Mouse (Mus musculus) embryonic facial prominence, embryonic 14.5 days (tissue): ENCODE data around the gene Srp14. TPM values are rescaled to one million over a fixed set of nuclear protein-coding genes. Genes with fewer than 3 reads are reported as not detected.

Experiments
- ATAC-seq: fragments of 200-750 bp; cut with Nextera tagmentation; 2 replicates; pipeline ENCODE4 v1.8.0; 2017; ENCODE audit warnings: low read depth, moderate number of reproducible peaks, moderate TSS enrichment
- DNase-seq: peaks from one replicate; pipeline ENCODE4 v3.0.0-alpha.2; 2015; ENCODE audit warnings: low spot score
- H3K27ac ChIP-seq: fragments of 300-500 bp; sonication (generic); replicated peaks from 2 replicates; pipeline ENCODE4 v1.5.1; 2014; ENCODE audit warnings: low read depth, mild to moderate bottlenecking, low read length, moderate library complexity
- H3K27me3 ChIP-seq: fragments of 300-500 bp; sonication (generic); replicated peaks from 2 replicates; pipeline ENCODE4 v1.6.1; 2014; ENCODE audit warnings: low read length; ENCODE audit not compliant: control insufficient read depth, insufficient read depth
- H3K36me3 ChIP-seq: fragments of 300-500 bp; sonication (generic); 2 replicates; pipeline ENCODE4 v1.6.1; 2014; ENCODE audit warnings: low read length, mixed read lengths; ENCODE audit not compliant: control insufficient read depth, insufficient read depth
- H3K4me1 ChIP-seq: fragments of 300-500 bp; sonication (generic); 2 replicates; pipeline ENCODE4 v1.6.1; 2014; ENCODE audit warnings: antibody characterized with exemption, low read length; ENCODE audit not compliant: control insufficient read depth, insufficient read depth
- H3K4me2 ChIP-seq: fragments of 300-500 bp; sonication (generic); 2 replicates; pipeline ENCODE4 v1.6.1; 2014; ENCODE audit warnings: low read depth, mild to moderate bottlenecking, low read length, moderate library complexity, mixed read lengths
- H3K4me3 ChIP-seq: fragments of 300-500 bp; sonication (generic); 2 replicates; pipeline ENCODE4 v1.5.1; 2014; ENCODE audit warnings: low read depth, mild to moderate bottlenecking, low read length
- H3K9ac ChIP-seq: fragments of 300-500 bp; sonication (generic); 2 replicates; pipeline ENCODE4 v1.6.1; 2014; ENCODE audit warnings: low read depth, mild to moderate bottlenecking, low read length, moderate library complexity, mixed read lengths
- H3K9me3 ChIP-seq: fragments of 300-500 bp; sonication (generic); 2 replicates; pipeline ENCODE4 v1.6.1; 2016; ENCODE audit warnings: low read length; ENCODE audit not compliant: control insufficient read depth
- WGBS: fragments of 180-500 bp; shearing (Covaris S2); extraction: QIAGEN DNeasy Blood & Tissue Kit; methylation state at CpG from one replicate; pipeline ENCODE4 v1.1.7; 2014; 5-methylcytosine and 5-hydroxymethylcytosine counted together
- polyA plus RNA-seq: library from polyadenylated mRNA; unstranded; fragments of >200 nt; fragmentation: Nextera tagmentation; extraction: Ambion mirVana; gene quantifications from 2 replicates; pipeline ENCODE4 v1.2.1, GENCODE M21; 2014

Srp14 gene
- polyA plus RNA-seq, 1 experiment from 2014 or later = 260 TPM

DNA sequence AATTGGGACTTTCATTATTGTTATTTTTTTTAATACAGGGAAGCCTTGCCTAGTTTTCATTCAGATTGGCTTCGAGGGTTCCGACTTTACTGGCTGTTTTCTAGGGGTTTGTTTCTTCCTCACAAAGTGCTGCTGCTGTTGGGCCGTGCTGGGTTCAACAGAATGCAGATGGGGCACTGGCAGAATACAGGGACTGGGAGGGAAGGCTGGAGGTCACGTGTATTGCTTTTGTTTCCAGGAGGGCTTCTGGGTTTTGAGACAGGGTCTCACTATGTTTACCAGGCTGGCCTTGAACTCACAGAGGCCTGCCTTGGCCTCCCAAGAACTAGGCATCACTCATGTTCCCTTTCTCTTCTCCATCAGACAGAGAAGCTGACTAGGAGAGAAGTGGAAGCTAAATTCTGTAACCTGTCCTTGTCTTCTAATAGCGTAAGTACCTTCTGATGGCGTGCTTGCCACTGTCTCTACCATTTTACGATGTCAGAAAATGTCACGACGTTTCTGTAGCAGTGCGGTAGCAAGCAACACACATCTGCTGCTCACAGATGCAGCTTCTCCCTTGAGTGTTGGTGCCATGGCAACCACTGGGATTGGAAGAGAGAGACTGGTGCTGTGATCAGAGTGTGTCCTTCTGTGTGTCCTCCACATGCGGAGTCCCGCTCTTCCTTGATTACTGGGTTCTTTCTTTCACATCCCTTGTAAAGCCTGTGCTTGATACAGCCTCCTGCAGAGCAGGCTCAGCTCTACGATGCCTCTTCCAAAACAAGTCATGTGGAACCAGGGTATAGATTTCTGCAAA, 21.8 kb downstream of the Srp14 start:
- Histone ChIP-seq H3K9me3 (no peaks in the 10 kb centered on the region), H3K27ac (no peak overlapping the region; the same call in 1 of the 2 replicates), H3K36me3 (peaks cover 56% of the 10 kb centered on the region), H3K9ac (no peak overlapping the region), H3K4me2 (no peak overlapping the region), H3K4me3 (no peak overlapping the region), H3K4me1 (peaks cover 8% of the 10 kb centered on the region; the same call in 1 of the 2 replicates), H3K27me3 (no peaks in the 10 kb centered on the region)
- peak; percentile 47; the same call in 1 of the 2 replicates for ATAC-seq
- peak; percentile 27 for DNase-seq
- 84% methylated on average over 13 of the region's 13 CpGs for WGBS

DNA sequence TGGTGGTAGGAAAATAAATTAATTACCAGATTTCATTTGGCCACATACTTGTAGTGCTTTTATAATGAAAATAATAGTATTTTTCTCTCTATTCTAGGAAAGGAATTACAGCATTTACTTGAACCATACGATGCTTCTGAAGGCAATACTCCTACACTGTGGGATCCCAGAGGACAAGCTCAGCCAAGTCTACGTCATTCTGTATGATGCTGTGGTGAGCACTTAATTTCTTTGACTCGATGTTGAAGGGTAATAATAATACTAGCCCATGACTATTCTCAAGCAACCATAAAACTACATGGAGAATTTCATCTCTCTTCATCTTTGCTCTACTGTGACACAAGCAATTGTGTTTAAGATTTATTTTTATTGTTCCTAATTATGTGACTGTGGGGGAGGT, 22.5 kb downstream of the Srp14 start:
- no peaks in the 10 kb centered on the region for H3K27me3 ChIP-seq

DNA sequence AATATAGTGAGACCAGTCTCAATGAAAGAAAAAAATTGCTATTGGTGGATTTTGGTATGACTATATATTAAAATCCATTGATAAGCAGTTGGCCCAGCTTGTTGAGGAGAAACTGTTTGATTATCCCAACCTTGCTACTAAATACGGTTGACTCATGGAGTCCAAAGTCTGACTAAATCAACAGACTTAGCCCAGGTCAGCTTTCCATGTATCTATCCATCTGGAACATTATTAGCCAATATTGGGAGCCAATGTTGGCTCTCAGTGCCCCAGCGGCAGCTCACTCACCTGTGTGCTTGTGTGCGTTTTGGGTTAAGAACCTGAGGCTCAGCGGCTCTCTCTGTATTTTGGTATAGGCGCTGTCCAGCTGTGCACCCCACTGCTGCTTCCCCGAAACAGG, 28.5 kb downstream of the Srp14 start:
- DNase-seq = no peak
- H3K4me1 ChIP-seq = no peaks in the 10 kb centered on the region
- H3K36me3 ChIP-seq = peaks cover 53% of the 10 kb centered on the region
- no peak overlapping the region for H3K4me2 ChIP-seq
- no peaks in the 10 kb centered on the region for H3K9me3 ChIP-seq
- H3K27me3 ChIP-seq = no peaks in the 10 kb centered on the region
- 91% methylated on average over 6 of the region's 6 CpGs for WGBS
- H3K4me3 ChIP-seq = no peak overlapping the region
- H3K9ac ChIP-seq = no peak overlapping the region
- ATAC-seq = no peak
- no peak overlapping the region for H3K27ac ChIP-seq

More for the DNA sequence above, 22.5 kb downstream of the Srp14 start:
- peaks cover 55% of the 10 kb centered on the region for H3K36me3 ChIP-seq
- no peak overlapping the region for H3K9ac ChIP-seq
- DNase-seq (no peak), ATAC-seq (no peak)
- H3K27ac ChIP-seq = no peak overlapping the region; the same call in 1 of the 2 replicates
- peaks cover 8% of the 10 kb centered on the region; the same call in 1 of the 2 replicates for H3K4me1 ChIP-seq
- WGBS = 79% methylated on average over 3 of the region's 3 CpGs
- H3K4me3 ChIP-seq = no peak overlapping the region
- H3K9me3 ChIP-seq = no peaks in the 10 kb centered on the region
- no peak overlapping the region for H3K4me2 ChIP-seq

GRCm38 (mm10) chr2:118448181-118448580, 31.3 kb downstream of the Srp14 start:
- WGBS = 86% methylated on average over 12 of the region's 12 CpGs
- Histone ChIP-seq H3K4me2 (no peak overlapping the region), H3K9ac (no peak overlapping the region), H3K4me1 (no peaks in the 10 kb centered on the region), H3K4me3 (no peak overlapping the region), H3K27ac (no peak overlapping the region), H3K36me3 (peaks cover 48% of the 10 kb centered on the region), H3K9me3 (no peaks in the 10 kb centered on the region), H3K27me3 (no peaks in the 10 kb centered on the region)
- DNase-seq (no peak), ATAC-seq (no peak)

GRCm38 (mm10) chr2:118445696-118446674, 33.5 kb downstream of the Srp14 start:
- peak; percentile 65; the same call in 1 of the 2 replicates for ATAC-seq
- DNase-seq = peak; percentile 85

DNA sequence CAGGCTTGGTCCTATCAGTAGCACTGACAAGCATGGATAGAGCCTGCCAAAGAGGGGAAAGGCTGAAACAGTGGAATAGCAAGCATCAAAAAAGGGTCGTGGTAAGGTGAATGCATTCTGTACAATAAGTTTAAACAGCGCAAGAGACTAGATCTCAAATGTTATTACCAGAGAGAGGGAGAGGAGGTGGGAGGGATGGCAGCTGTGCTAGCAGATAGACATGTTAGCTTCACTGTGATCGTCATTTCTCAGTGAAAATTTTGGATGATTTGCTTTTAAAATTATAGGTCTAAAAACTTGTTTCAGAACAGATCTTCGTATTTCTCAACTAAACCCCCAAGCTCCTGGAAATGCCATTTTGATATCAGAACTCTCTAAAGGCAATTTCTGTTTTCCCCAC, 36.8 kb downstream of the Srp14 start:
- Histone ChIP-seq H3K4me3 (no peak overlapping the region), H3K9me3 (no peaks in the 10 kb centered on the region), H3K4me1 (no peaks in the 10 kb centered on the region), H3K27ac (no peak overlapping the region), H3K27me3 (no peaks in the 10 kb centered on the region), H3K4me2 (no peak overlapping the region), H3K9ac (no peak overlapping the region), H3K36me3 (peaks cover 37% of the 10 kb centered on the region)
- DNase-seq = no peak
- WGBS = 92% methylated on average over 4 of the region's 4 CpGs
- ATAC-seq = no peak

More at GRCm38 (mm10) chr2:118445696-118446674, 33.5 kb downstream of the Srp14 start:
- Histone ChIP-seq H3K4me2 (no peak overlapping the region), H3K27me3 (no peaks in the 10 kb centered on the region), H3K4me3 (no peak overlapping the region), H3K36me3 (peaks cover 38% of the 10 kb centered on the region), H3K4me1 (no peaks in the 10 kb centered on the region), H3K27ac (0 out of 2 replicates have a peak overlapping the region, but pooled peaks have one; percentile 21), H3K9me3 (no peaks in the 10 kb centered on the region), H3K9ac (no peak overlapping the region)
- 53% methylated on average over 13 of the region's 13 CpGs for WGBS

GRCm38 (mm10) chr2:118442172-118442571, 37.3 kb downstream of the Srp14 start:
- Histone ChIP-seq H3K36me3 (peaks cover 37% of the 10 kb centered on the region), H3K4me2 (no peak overlapping the region), H3K27me3 (no peaks in the 10 kb centered on the region), H3K9ac (no peak overlapping the region), H3K27ac (no peak overlapping the region), H3K4me1 (no peaks in the 10 kb centered on the region), H3K9me3 (no peaks in the 10 kb centered on the region), H3K4me3 (no peak overlapping the region)
- 75% methylated on average over 5 of the region's 5 CpGs for WGBS
- no peak for ATAC-seq
- no peak for DNase-seq

GRCm38 (mm10) chr2:118431589-118431988, 47.9 kb downstream of the Srp14 start:
- DNase-seq (peak; percentile 30), ATAC-seq (no peak)
- H3K9me3 ChIP-seq = no peaks in the 10 kb centered on the region
- H3K4me3 ChIP-seq = no peak overlapping the region
- no peaks in the 10 kb centered on the region for H3K4me1 ChIP-seq
- H3K9ac ChIP-seq = no peak overlapping the region
- 70% methylated on average over 5 of the region's 5 CpGs for WGBS
- no peak overlapping the region for H3K4me2 ChIP-seq
- H3K36me3 ChIP-seq = peaks cover 86% of the 10 kb centered on the region
- H3K27me3 ChIP-seq = no peaks in the 10 kb centered on the region
- no peak overlapping the region for H3K27ac ChIP-seq
